Mouse (Mus musculus) limb, embryonic 12.5 days (tissue): ENCODE results near the gene Lrrc3c. TPM values are rescaled to one million over a fixed set of nuclear protein-coding genes. Genes with fewer than 3 reads are reported as not detected.
A peak's percentile ranks its signal among the peaks of the same experiment; 100 is the strongest.

Experiments
- ATAC-seq: fragments of 200-750 bp; cut with Nextera tagmentation; 2 replicates; pipeline ENCODE4 v1.8.0; 2017; ENCODE audit warnings: low read depth, moderate TSS enrichment; ENCODE audit not compliant: insufficient number of reproducible peaks, insufficient read depth, low FRiP score, low TSS enrichment
- H3K27ac ChIP-seq: fragments of 300-500 bp; sonication (generic); 2 replicates; pipeline ENCODE4 v1.5.1; 2016; ENCODE audit warnings: mild to moderate bottlenecking, moderate library complexity
- H3K27me3 ChIP-seq: fragments of 300-500 bp; sonication (generic); 2 replicates; pipeline ENCODE4 v1.6.1; 2016; ENCODE audit warnings: mild to moderate bottlenecking, moderate library complexity
- H3K36me3 ChIP-seq: fragments of 300-500 bp; sonication (generic); 2 replicates; pipeline ENCODE4 v1.6.1; 2016; ENCODE audit warnings: mild to moderate bottlenecking, moderate library complexity
- H3K4me1 ChIP-seq: fragments of 300-500 bp; sonication (generic); replicated peaks from 2 replicates; pipeline ENCODE4 v1.6.1; 2016
- H3K4me2 ChIP-seq: fragments of 300-500 bp; sonication (generic); 2 replicates; pipeline ENCODE4 v1.6.1; 2016; ENCODE audit warnings: mild to moderate bottlenecking, moderate library complexity
- H3K4me3 ChIP-seq: fragments of 300-500 bp; sonication (generic); replicated peaks from 2 replicates; pipeline ENCODE4 v1.5.1; 2016; ENCODE audit warnings: mild to moderate bottlenecking
- H3K9ac ChIP-seq: fragments of 300-500 bp; sonication (generic); replicated peaks from 2 replicates; pipeline ENCODE4 v1.6.1; 2016; ENCODE audit warnings: mild to moderate bottlenecking, moderate library complexity
- H3K9me3 ChIP-seq: fragments of 300-500 bp; sonication (generic); 2 replicates; pipeline ENCODE4 v1.6.1; 2016; ENCODE audit warnings: mild to moderate bottlenecking, moderate library complexity
- WGBS: fragments of 180-500 bp; shearing (Covaris S2); methylation state at CpG from one replicate; pipeline ENCODE4 v1.1.7; 2016; 5-methylcytosine and 5-hydroxymethylcytosine counted together
- polyA plus RNA-seq: library from polyadenylated mRNA; unstranded; fragments of >200 nt; fragmentation: Nextera tagmentation; extraction: Ambion mirVana; gene quantifications from 2 replicates; pipeline ENCODE4 v1.2.1, GENCODE M21; 2016

Lrrc3c gene
- polyA plus RNA-seq, 1 experiment from 2014 or later, result not detected

GRCm38 (mm10) chr11:98577776-98578175 lies 20.3 kb upstream of the Lrrc3c start:
- H3K4me2 ChIP-seq, result no peak overlapping the region
- no peak overlapping the region for H3K4me3 ChIP-seq
- 83% methylated on average over 5 of the region's 5 CpGs for WGBS

GRCm38 (mm10) chr11:98580301-98581121 lies 17.6 kb upstream of the Lrrc3c start:
- 82% methylated on average over 16 of the region's 16 CpGs for WGBS
- Histone ChIP-seq H3K9ac (no peak overlapping the region), H3K4me1 (peaks cover 9% of the 10 kb centered on the region), H3K27me3 (no peaks in the 10 kb centered on the region), H3K27ac (0 out of 2 replicates have a peak overlapping the region, but pooled peaks have one; percentile 7), H3K36me3 (peaks cover 43% of the 10 kb centered on the region), H3K4me2 (no peak overlapping the region), H3K9me3 (no peaks in the 10 kb centered on the region), H3K4me3 (no peak overlapping the region)
- no peak for ATAC-seq

More at GRCm38 (mm10) chr11:98577776-98578175, 20.3 kb upstream of the Lrrc3c start:
- no peaks in the 10 kb centered on the region for H3K27me3 ChIP-seq
- H3K9ac ChIP-seq, result no peak overlapping the region
- peaks cover 28% of the 10 kb centered on the region for H3K36me3 ChIP-seq
- no peaks in the 10 kb centered on the region for H3K4me1 ChIP-seq
- no peaks in the 10 kb centered on the region for H3K9me3 ChIP-seq
- no peak overlapping the region for H3K27ac ChIP-seq
- no peak for ATAC-seq

- Histone ChIP-seq H3K4me1 (peaks cover 17% of the 10 kb centered on the region), H3K4me3 (no peak overlapping the region), H3K9me3 (no peaks in the 10 kb centered on the region), H3K4me2 (no peak overlapping the region), H3K36me3 (peaks cover 43% of the 10 kb centered on the region), H3K27ac (no peak overlapping the region), H3K27me3 (no peaks in the 10 kb centered on the region), H3K9ac (no peak overlapping the region)
- no peak for ATAC-seq
- WGBS, result 79% methylated on average over 17 of the region's 17 CpGs
These were observed 16.6 kb upstream of the Lrrc3c start for GRCm38 (mm10) chr11:98581286-98582029.

- 82% methylated on average over 8 of the region's 8 CpGs for WGBS
- ATAC-seq, result no peak
- Histone ChIP-seq H3K4me3 (no peak overlapping the region), H3K9ac (no peak overlapping the region), H3K4me1 (peaks cover 17% of the 10 kb centered on the region), H3K36me3 (peaks cover 43% of the 10 kb centered on the region), H3K4me2 (no peak overlapping the region), H3K27me3 (no peaks in the 10 kb centered on the region), H3K9me3 (no peaks in the 10 kb centered on the region), H3K27ac (0 out of 2 replicates have a peak overlapping the region, but pooled peaks have one; percentile 0)
These were observed 16.1 kb upstream of the Lrrc3c start for GRCm38 (mm10) chr11:98582030-98582388.

- no peak overlapping the region for H3K27ac ChIP-seq
- H3K9ac ChIP-seq, result no peak overlapping the region
- no peak overlapping the region for H3K4me2 ChIP-seq
- peaks cover 43% of the 10 kb centered on the region for H3K36me3 ChIP-seq
- ATAC-seq, result no peak
- WGBS, result 86% methylated on average over 12 of the region's 12 CpGs
- no peak overlapping the region for H3K4me3 ChIP-seq
- H3K4me1 ChIP-seq, result peaks cover 21% of the 10 kb centered on the region
- no peaks in the 10 kb centered on the region for H3K27me3 ChIP-seq
- H3K9me3 ChIP-seq, result no peaks in the 10 kb centered on the region
These were observed 15.4 kb upstream of the Lrrc3c start for GRCm38 (mm10) chr11:98582551-98583264.

GRCm38 (mm10) chr11:98583265-98583552 lies 14.9 kb upstream of the Lrrc3c start:
- Histone ChIP-seq H3K36me3 (peaks cover 43% of the 10 kb centered on the region), H3K9me3 (no peaks in the 10 kb centered on the region), H3K4me2 (no peak overlapping the region), H3K27me3 (no peaks in the 10 kb centered on the region), H3K4me1 (peaks cover 26% of the 10 kb centered on the region), H3K27ac (no peak overlapping the region), H3K4me3 (no peak overlapping the region), H3K9ac (no peak overlapping the region)
- no peak for ATAC-seq
- 92% methylated on average over 3 of the region's 3 CpGs for WGBS

GRCm38 (mm10) chr11:98583571-98583970 lies 14.5 kb upstream of the Lrrc3c start:
- Histone ChIP-seq H3K9me3 (no peaks in the 10 kb centered on the region), H3K4me3 (no peak overlapping the region), H3K27me3 (no peaks in the 10 kb centered on the region), H3K27ac (no peak overlapping the region), H3K9ac (no peak overlapping the region), H3K4me2 (no peak overlapping the region), H3K36me3 (peaks cover 43% of the 10 kb centered on the region), H3K4me1 (peaks cover 29% of the 10 kb centered on the region)
- 18% methylated on average over 3 of the region's 3 CpGs for WGBS
- no peak for ATAC-seq

- Histone ChIP-seq H3K27me3 (no peaks in the 10 kb centered on the region), H3K9ac (no peak overlapping the region), H3K4me1 (peaks cover 30% of the 10 kb centered on the region), H3K4me2 (no peak overlapping the region), H3K4me3 (no peak overlapping the region), H3K36me3 (peaks cover 43% of the 10 kb centered on the region), H3K9me3 (no peaks in the 10 kb centered on the region), H3K27ac (no peak overlapping the region)
- WGBS, result 59% methylated on average over 1 of the region's 1 CpGs
- no peak for ATAC-seq
These were observed 13.9 kb upstream of the Lrrc3c start for GRCm38 (mm10) chr11:98584146-98584545.

GRCm38 (mm10) chr11:98584629-98585177 lies 13.4 kb upstream of the Lrrc3c start:
- peaks cover 30% of the 10 kb centered on the region for H3K4me1 ChIP-seq
- no peak for ATAC-seq
- H3K36me3 ChIP-seq, result peaks cover 43% of the 10 kb centered on the region
- WGBS, result 90% methylated on average over 6 of the region's 6 CpGs
- no peak overlapping the region for H3K4me3 ChIP-seq
- H3K27me3 ChIP-seq, result no peaks in the 10 kb centered on the region
- no peak overlapping the region; the same call in 1 of the 2 replicates for H3K9ac ChIP-seq
- H3K27ac ChIP-seq, result no peak overlapping the region
- no peaks in the 10 kb centered on the region for H3K9me3 ChIP-seq
- peak overlapping the region; percentile 94; the same call in 1 of the 2 replicates for H3K4me2 ChIP-seq

- peak overlapping the region; percentile 85 for H3K4me3 ChIP-seq
- H3K27me3 ChIP-seq, result peaks cover 4% of the 10 kb centered on the region; the same call in 1 of the 2 replicates
- H3K9ac ChIP-seq, result peak overlapping the region; percentile 81
- ATAC-seq, result peak; percentile 33; the same call in 1 of the 2 replicates
- peak overlapping the region; percentile 94 for H3K4me2 ChIP-seq
- H3K36me3 ChIP-seq, result peaks cover 30% of the 10 kb centered on the region
- peaks cover 30% of the 10 kb centered on the region for H3K4me1 ChIP-seq
- peak overlapping the region; percentile 82 for H3K27ac ChIP-seq
- H3K9me3 ChIP-seq, result no peaks in the 10 kb centered on the region
- WGBS, result 3% methylated on average over 22 of the region's 22 CpGs
These were observed 11.8 kb upstream of the Lrrc3c start for GRCm38 (mm10) chr11:98586087-98586891.
